Mouse (Mus musculus) lung, postnatal 0 days (tissue): ENCODE measurements around the gene Strada. TPM values are rescaled to one million over a fixed set of nuclear protein-coding genes. Genes with fewer than 3 reads are reported as not detected.

Source experiments
- ATAC-seq: fragments of 200-750 bp; cut with Nextera tagmentation; 2 replicates; pipeline ENCODE4 v1.8.0; 2017; ENCODE audit warnings: moderate library complexity
- DNase-seq: peaks from one replicate; pipeline ENCODE4 v3.0.0-alpha.2; 2016; ENCODE audit warnings: low spot score
- H3K27ac ChIP-seq: fragments of 300-500 bp; sonication (generic); 2 replicates; pipeline ENCODE4 v1.5.1; 2014; ENCODE audit warnings: antibody characterized with exemption, mild to moderate bottlenecking, low read length, mixed read lengths
- H3K27me3 ChIP-seq: fragments of 300-500 bp; sonication (generic); replicated peaks from 2 replicates; pipeline ENCODE4 v1.6.1; 2014; ENCODE audit warnings: low read length, mixed read lengths; ENCODE audit not compliant: insufficient read depth
- H3K36me3 ChIP-seq: fragments of 300-500 bp; sonication (generic); 2 replicates; pipeline ENCODE4 v1.6.1; 2014; ENCODE audit warnings: low read length, mixed read lengths; ENCODE audit not compliant: insufficient read depth
- H3K4me1 ChIP-seq: fragments of 300-500 bp; sonication (generic); 2 replicates; pipeline ENCODE4 v1.6.1; 2014; ENCODE audit warnings: antibody characterized with exemption, low read depth, low read length, mixed read lengths; ENCODE audit not compliant: insufficient read depth
- H3K4me2 ChIP-seq: fragments of 300-500 bp; sonication (generic); replicated peaks from 2 replicates; pipeline ENCODE4 v1.6.1; 2014; ENCODE audit warnings: low read depth, mild to moderate bottlenecking, low read length, moderate library complexity, mixed read lengths
- H3K4me3 ChIP-seq: fragments of 300-500 bp; sonication (generic); 2 replicates; pipeline ENCODE4 v1.5.1; 2014; ENCODE audit warnings: low read depth, low read length
- H3K9ac ChIP-seq: fragments of 300-500 bp; sonication (generic); replicated peaks from 2 replicates; pipeline ENCODE4 v1.6.1; 2014; ENCODE audit warnings: low read depth, mild to moderate bottlenecking
- H3K9me3 ChIP-seq: fragments of 300-500 bp; sonication (generic); 2 replicates; pipeline ENCODE4 v1.6.1; 2016; ENCODE audit warnings: low read length, mixed read lengths
- CTCF ChIP-seq: IDR thresholded peaks from 2 replicates; pipeline ENCODE4 v1.5.1; 2016; ENCODE audit warnings: antibody characterized with exemption, mild to moderate bottlenecking
- EP300 ChIP-seq: IDR thresholded peaks from 2 replicates; pipeline ENCODE4 v1.6.1; 2016; ENCODE audit warnings: antibody characterized with exemption, mild to moderate bottlenecking, control low read depth
- WGBS: fragments of 180-500 bp; shearing (Covaris S2); extraction: QIAGEN DNeasy Blood & Tissue Kit; methylation state at CpG from one replicate; pipeline ENCODE4 v1.1.7; 2014; 5-methylcytosine and 5-hydroxymethylcytosine counted together
- polyA plus RNA-seq: library from polyadenylated mRNA; unstranded; fragments of >200 nt; fragmentation: Nextera tagmentation; extraction: Ambion mirVana; gene quantifications from 2 replicates; pipeline ENCODE4 v1.2.1, GENCODE M21; 2015

The Strada gene
- polyA plus RNA-seq, 1 experiment from 2014 or later: 14.9 TPM

GRCm38 (mm10) chr11:106198277-106198676, 3.7 kb downstream of the Strada start:
- WGBS: 79% methylated on average over 4 of the region's 4 CpGs

DNA sequence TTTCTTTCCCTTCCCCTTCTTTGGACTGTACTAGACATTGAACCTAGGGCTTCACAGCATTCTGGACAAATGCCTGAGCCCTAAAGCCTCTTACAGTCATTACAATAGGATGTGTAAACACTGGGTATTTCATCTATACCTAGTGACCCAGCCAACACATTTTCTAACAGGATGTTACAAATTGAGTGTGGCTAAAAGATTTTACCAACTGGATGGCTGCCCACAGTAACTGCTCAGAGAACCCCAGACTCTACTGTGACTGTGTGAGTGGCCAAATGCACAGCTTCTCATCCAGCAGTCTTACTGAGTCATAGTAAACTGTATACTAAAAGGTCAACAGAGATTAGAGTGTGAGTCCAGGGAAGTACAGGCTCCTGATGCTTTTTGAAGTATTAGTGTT, 6.6 kb downstream of the Strada start:
- Histone ChIP-seq H3K27ac (peak overlapping the region; percentile 61), H3K9ac (no peak overlapping the region), H3K36me3 (0 out of 2 replicates have a peak, but pooled peaks cover 3% of the 10 kb centered on the region), H3K4me1 (no peaks in the 10 kb centered on the region), H3K27me3 (no peaks in the 10 kb centered on the region), H3K4me3 (no peak overlapping the region), H3K9me3 (no peaks in the 10 kb centered on the region), H3K4me2 (no peak overlapping the region)
- ATAC-seq (no peak), DNase-seq (peak; percentile 51)
- TF ChIP-seq CTCF (no peak), EP300 (0 out of 2 replicates have a peak, but pooled peaks have one; percentile 13)

More at GRCm38 (mm10) chr11:106198277-106198676, 3.7 kb downstream of the Strada start:
- TF ChIP-seq EP300 (no peak), CTCF (no peak)
- Histone ChIP-seq H3K27me3 (no peaks in the 10 kb centered on the region), H3K9me3 (no peaks in the 10 kb centered on the region), H3K27ac (no peak overlapping the region), H3K4me1 (no peaks in the 10 kb centered on the region), H3K4me3 (no peak overlapping the region), H3K36me3 (peaks cover 14% of the 10 kb centered on the region; the same call in 1 of the 2 replicates), H3K4me2 (no peak overlapping the region), H3K9ac (no peak overlapping the region)
- DNase-seq: no peak
- no peak for ATAC-seq

DNA sequence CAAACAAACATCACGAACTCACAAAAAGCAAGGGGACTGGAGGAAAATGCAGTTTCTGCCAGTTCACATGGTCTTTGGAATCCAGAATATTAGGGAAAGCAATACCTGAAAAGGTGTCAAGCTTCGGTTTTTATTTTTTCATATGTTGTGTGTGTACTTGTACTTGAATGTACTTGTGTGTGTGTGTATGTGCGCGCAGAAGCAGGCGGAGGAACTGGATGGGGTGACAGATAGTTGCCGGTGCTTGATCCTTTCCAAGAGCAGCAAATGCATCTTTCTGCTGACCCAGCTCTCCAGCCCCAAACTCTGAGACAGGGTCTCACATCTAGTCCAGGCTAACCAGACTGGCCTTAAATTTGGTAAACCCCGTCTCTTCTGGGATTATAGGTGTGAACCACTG, 7.1 kb downstream of the Strada start:
- Histone ChIP-seq H3K27ac (peak overlapping the region; percentile 61), H3K36me3 (0 out of 2 replicates have a peak, but pooled peaks cover 3% of the 10 kb centered on the region), H3K4me2 (no peak overlapping the region), H3K27me3 (no peaks in the 10 kb centered on the region), H3K9me3 (no peaks in the 10 kb centered on the region), H3K4me3 (no peak overlapping the region), H3K9ac (no peak overlapping the region), H3K4me1 (no peaks in the 10 kb centered on the region)
- DNase-seq: no peak
- WGBS: 80% methylated on average over 7 of the region's 7 CpGs
- ATAC-seq: no peak
- TF ChIP-seq EP300 (no peak), CTCF (no peak)

DNA sequence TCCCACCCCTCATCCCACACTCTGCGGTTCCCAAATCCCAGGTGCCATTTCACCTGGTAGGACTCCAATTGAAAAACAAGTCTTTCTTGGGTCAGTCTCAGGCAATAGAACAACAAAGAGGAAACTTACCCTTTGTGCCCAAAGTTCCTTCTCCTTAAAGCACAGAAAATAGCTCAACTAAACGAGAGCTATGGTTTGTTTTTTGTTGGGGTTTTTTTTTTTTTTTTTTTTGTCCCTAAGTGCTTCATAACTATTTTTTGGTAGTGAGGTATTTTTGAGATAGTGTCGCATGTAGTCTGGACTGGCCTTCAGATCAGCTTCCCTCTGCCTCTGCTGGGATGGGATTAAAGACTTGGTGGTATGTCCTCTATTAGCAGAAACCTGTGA, 7.8 kb downstream of the Strada start:
- ATAC-seq: no peak

DNA sequence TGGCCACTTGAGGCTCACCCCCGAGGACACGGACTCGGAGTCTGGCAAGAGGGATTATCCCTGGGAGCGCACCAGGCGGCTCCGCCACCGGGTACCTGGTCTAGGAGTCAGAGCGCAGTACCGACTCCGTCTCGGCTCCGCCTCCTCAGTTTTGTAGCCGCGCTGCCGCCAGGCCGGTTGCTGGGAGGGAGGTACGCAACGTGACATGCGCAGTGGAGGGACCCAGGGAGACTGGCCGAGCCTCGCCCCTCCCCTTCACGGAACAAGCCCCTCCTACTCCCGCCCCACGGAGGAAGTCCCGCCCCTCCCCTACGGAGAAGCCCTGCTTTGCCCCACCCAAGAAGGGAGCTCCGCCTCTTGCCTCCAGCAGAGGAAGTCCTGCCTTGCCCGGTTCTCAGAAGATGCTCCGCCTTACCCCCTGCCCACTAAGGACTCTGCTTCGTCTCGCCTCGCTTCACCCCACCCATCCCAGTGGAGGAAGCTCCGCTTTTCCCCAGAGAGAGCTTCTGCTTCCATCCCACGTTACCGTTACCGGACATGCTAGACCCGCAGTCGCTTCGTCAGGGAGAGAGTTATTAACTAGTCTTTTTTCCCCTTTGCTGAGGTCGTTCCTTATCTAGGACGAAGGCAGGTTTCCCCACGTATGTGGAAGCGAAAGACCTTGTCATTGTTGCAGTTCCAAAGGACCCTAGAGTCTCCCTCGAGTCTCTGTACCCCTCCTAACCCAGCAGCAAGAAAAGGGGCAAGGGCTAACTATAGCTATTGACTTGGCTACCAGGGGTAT, 8.4 kb downstream of the Strada start:
- Histone ChIP-seq H3K4me1 (no peaks in the 10 kb centered on the region), H3K36me3 (0 out of 2 replicates have a peak, but pooled peaks cover 3% of the 10 kb centered on the region), H3K4me3 (peak overlapping the region; percentile 62), H3K9ac (peak overlapping the region; percentile 50), H3K27me3 (no peaks in the 10 kb centered on the region), H3K27ac (peak overlapping the region; percentile 88), H3K9me3 (no peaks in the 10 kb centered on the region), H3K4me2 (peak overlapping the region; percentile 71)
- peak; percentile 98 for ATAC-seq
- peak; percentile 100 for DNase-seq
- TF ChIP-seq EP300 (no peak), CTCF (no peak; the same call in 1 of the 2 replicates)
- 4% methylated on average over 44 of the region's 44 CpGs for WGBS

More for the DNA sequence above, 7.8 kb downstream of the Strada start:
- Histone ChIP-seq H3K27ac (peak overlapping the region; percentile 88), H3K9me3 (no peaks in the 10 kb centered on the region), H3K9ac (peak overlapping the region; percentile 50), H3K4me2 (peak overlapping the region; percentile 71), H3K27me3 (no peaks in the 10 kb centered on the region), H3K4me1 (no peaks in the 10 kb centered on the region), H3K4me3 (peak overlapping the region; percentile 62), H3K36me3 (0 out of 2 replicates have a peak, but pooled peaks cover 3% of the 10 kb centered on the region)
- TF ChIP-seq EP300 (no peak), CTCF (no peak)
- no peak for DNase-seq
- WGBS: 21% methylated on average over 3 of the region's 3 CpGs

GRCm38 (mm10) chr11:106192657-106193370, 9.2 kb downstream of the Strada start:
- no peaks in the 10 kb centered on the region for H3K36me3 ChIP-seq
- H3K9ac ChIP-seq: peak overlapping the region; percentile 48
- no peaks in the 10 kb centered on the region for H3K9me3 ChIP-seq
- no peaks in the 10 kb centered on the region for H3K4me1 ChIP-seq
- whole genome bisulfite sequencing: 6% methylated on average over 19 of the region's 19 CpGs
- peak overlapping the region; percentile 71 for H3K4me2 ChIP-seq
- H3K27me3 ChIP-seq: no peaks in the 10 kb centered on the region
- DNase-seq (peak; percentile 20), ATAC-seq (no peak; the same call in 1 of the 2 replicates)
- H3K27ac ChIP-seq: peak overlapping the region; percentile 71
- peak overlapping the region; percentile 62 for H3K4me3 ChIP-seq
- TF ChIP-seq CTCF (peak; percentile 49; the same call in 1 of the 2 replicates), EP300 (no peak)
